Mouse (Mus musculus) cerebellum, adult 11 months (tissue): ENCODE data around the gene Tor1aip2.
A peak's percentile ranks its signal among the peaks of the same experiment; 100 is the strongest.
"Not testable (repeated sequence)": the region's sequence is repeated elsewhere in the genome, so short reads cannot be mapped to it uniquely, and the experiment has no call there.

Experiments
- DNase-seq: peaks from one replicate; pipeline ENCODE4 v3.0.0; 2022

Tor1aip2 gene

GRCm38 (mm10) chr1:156035269-156035929 is at the start of gene Tor1aip2:
Gene Tor1aip2, plus strand, starts transcription at chr1:156035403.
- no peak for DNase-seq

GRCm38 (mm10) chr1:155987625-155988024 is 47.6 kb upstream of the Tor1aip2 start:
- no peak for DNase-seq

- DNase-seq = no peak
These were observed 45.8 kb upstream of the Tor1aip2 start for GRCm38 (mm10) chr1:155989387-155989786.

GRCm38 (mm10) chr1:155990391-155990790 is 44.8 kb upstream of the Tor1aip2 start:
- no peak for DNase-seq

GRCm38 (mm10) chr1:155994524-155994923 is 40.7 kb upstream of the Tor1aip2 start:
- no peak for DNase-seq

DNA sequence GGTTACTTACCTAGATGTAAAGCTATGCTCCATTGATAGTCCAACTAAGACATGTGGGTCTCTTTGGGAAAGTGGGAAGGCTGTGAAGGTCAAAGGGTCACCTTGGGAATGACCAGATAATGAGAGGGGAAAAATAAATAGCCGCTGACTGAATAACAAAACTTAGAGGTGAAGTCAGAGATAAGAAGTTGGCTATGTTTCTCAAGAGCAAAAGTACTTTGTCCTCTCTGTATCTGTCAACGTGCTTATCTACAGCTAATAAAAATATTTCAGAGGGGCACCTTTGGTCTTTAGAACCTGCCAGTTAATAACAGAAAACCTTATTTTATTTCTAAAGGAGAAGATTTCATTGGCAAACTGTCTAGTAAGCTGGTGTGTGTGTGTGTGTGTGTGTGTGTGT is 39.6 kb upstream of the Tor1aip2 start:
- DNase-seq = no peak

DNA sequence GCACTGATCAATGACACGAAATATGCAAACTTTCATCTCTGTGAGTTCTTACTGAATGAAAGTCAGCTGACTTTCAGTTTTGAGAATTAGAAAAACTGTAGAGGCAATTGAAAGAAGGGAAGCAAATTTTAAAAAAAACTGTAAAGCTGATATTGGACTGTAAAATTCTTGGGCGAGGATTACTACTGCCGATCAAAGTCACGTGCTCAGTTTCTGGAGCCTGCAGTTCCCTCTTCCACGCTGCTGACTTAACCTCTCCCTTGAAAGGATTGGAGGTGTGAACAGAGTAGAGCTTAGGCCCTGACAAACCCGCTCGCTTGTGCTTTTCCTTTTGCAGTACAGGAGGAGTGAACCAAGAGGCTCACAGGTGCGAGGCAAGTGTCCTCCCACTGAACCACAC is 32.8 kb upstream of the Tor1aip2 start:
- DNase-seq = no peak

GRCm38 (mm10) chr1:156003201-156003935 is 31.8 kb upstream of the Tor1aip2 start:
- no peak for DNase-seq

DNA sequence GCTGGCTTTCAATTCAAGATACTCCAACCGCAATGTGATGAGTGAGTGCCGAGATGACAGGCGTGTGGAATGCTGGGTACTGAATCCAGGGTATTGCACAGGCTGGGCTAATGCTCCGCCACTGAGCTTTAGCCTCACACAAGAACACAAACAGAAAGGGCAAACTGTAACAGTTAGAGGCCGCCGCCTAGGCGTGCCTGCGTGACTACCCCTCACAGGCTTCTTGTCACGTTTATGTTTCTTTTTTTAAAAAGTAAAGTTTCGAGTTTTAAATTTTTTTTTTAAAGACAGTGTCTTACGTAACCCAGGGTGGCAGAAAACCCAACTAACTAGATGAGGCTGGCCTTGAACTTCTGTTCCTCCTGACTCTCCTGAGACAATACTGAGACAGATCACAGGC is 29.3 kb upstream of the Tor1aip2 start:
- DNase-seq = no peak

DNA sequence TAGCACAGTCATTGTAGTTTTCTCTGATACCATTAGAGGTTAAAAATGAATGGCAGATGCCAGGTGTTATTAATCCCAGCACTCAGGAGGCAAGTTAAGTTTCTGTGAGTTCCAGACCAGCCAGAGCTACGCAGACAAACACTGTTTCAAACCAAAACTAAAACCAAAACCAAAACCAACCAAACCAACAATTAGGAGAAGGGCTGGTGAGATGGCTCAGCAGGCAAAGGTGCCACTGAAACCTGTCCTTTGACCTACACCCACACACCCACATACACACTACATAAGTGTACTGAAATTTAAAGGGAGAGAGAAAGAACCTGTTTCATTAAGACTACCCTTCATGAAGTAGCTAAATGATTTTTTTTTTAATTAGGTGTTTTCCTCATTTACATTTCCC is 26.2 kb upstream of the Tor1aip2 start:
- no peak for DNase-seq

- no peak for DNase-seq
These were observed 15.4 kb upstream of the Tor1aip2 start for GRCm38 (mm10) chr1:156019800-156020199.

- DNase-seq = no peak
These were observed 14.8 kb upstream of the Tor1aip2 start for GRCm38 (mm10) chr1:156020402-156020801.

- DNase-seq = no peak
These were observed 10.2 kb upstream of the Tor1aip2 start for GRCm38 (mm10) chr1:156024831-156025503.

DNA sequence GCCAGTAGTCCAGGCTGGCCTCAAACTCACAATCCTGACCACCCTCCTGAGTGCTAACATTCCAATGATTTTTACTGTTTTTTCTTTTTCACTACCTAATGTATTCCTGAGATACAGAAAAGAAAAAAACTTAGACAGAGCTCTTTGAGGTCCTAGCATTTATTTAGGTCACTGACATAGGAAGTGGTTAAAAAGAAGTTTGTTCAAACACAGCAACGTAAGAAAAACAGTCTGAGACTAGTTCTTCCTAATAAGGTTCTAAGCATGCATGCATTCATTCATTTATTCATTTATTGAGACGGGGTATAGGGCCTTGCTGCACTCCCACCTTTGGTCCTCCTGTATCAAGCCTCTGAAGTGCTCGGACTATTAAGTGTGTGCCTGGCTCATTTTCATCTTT is 7.4 kb upstream of the Tor1aip2 start:
- no peak for DNase-seq

GRCm38 (mm10) chr1:156028340-156028975 is 6.7 kb upstream of the Tor1aip2 start:
- DNase-seq = no peak

DNA sequence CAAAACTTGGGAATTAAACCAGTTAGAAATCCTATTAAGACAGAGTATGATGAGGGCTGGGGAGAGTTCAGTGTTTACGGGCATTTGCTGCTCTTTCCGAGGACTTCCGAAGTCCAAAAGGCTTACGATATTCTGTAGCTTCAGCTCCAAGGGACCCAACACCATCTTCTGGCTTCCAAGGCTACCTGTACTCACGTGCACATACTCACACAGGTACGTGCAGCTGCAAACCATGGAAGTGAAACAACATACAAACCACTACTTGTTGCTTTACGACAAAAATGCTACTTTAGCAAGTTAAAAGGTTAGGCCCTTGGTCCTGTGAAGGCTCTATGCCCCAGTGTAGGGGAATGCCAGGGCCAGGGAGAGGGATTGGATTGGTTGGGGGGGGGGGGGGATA is 1.3 kb upstream of the Tor1aip2 start:
- no peak for DNase-seq

DNA sequence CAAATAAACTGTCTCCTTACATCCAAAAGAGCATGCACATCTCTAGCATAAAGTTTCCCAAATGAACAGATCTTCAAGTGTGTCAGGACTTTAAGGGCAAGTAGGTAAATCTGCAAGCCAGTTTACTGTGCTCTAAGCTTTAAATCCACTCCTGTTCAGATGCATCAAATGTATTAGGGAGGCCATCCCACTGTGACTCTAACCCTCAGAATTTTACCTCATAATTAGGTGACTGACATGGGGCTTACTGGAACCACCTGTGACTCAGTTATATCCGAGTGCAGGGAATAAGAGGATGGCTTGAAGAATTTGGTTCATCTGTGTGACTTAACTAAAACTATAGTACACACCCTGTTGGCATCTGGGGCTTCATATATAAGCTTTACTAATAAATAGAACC is 542 bp upstream of the Tor1aip2 start:
- DNase-seq = no peak

DNA sequence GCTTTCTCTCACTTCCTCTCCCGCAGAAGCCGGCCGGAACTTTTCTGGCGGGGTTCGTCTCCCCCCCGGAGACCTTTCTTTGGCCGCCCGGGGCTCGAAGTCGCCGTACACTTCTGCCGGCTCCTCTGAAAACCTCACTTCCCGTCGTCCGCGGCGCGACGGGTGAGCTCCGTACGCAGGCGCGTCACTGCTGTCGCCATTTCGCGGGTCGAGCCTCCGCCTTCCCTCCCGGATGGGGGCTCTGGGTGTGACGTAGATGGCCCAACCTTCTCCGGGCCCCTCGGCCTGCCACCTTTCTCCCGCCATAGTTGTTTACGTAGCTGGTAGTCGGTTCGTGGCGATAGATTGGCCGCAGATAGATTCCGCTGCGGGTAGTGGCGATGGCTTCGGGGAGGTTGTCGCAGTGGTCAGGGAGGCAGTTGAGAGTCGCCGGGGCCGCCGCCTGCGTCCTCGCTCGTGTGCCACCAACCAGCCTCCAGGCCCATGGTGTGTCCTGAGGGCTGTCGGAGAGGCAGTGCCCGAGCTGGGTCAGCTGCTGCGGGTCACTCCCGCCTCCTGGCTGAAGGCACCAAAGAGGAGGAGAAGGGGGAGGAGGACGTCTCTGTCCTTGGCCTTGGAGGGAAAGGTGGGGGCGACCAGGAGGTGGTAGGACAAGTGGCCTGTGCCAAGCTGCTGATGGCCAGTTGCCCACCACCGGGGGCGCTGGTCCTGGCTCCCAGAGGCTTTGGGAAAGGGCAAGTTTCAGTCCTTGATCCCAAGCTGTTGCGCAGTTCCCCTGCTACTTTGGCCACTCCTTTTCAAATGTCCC is 931 bp downstream of the Tor1aip2 start, which contains the start of gene Tor1aip1:
Gene Tor1aip1, minus strand, starts transcription at position 551 of the 808 bp plus-strand sequence.
- DNase-seq = peak; percentile 98

DNA sequence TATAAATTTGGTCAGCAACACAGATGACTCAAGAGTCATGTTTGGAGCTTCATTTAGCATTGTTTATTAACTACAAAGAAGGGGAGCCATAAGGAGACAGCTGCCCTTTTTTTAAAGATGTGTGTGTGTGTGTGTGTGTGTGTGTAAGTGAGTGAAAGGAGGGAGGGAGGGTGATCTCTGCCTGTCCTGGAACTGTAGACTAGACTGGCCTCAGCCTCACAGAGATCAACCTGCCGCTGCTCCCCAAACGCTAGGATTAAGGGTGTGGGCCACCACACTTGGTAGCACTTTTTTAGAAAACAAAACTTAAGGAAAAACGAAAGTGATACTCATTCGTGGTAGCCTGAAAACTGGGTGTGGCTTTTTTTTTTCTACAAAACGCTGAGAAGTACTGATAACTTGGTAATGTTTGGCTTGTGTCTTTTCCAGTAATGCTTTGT is 2.0 kb downstream of the Tor1aip2 start:
- DNase-seq = no peak

DNA sequence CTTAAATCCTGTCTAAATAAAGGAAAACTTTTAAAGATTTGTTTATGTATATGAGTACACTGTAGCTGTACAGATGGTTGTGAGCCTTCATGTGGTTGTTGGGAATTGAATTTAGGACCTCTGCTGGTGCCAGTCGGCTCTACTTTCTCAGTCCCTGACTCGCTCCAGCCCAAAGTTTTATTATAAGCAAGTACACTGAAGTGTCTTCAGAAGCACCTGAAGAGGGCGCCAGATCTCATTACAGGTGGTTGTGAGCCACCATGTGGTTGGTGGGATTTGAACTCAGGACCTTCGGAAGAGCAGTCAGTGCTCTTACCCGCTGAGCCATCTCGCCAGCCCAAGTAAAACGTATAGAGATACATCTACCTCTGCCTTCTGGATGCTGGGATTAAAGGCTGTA is 4.8 kb downstream of the Tor1aip2 start:
- DNase-seq = not testable (repeated sequence)

- peak; percentile 85 for DNase-seq
These were observed 5.7 kb downstream of the Tor1aip2 start for GRCm38 (mm10) chr1:156040731-156041401.
